Mouse (Mus musculus) heart, adult 9 months (tissue): ENCODE results near the gene Spon1.

ENCODE experiments used
- DNase-seq, 2 experiments: peaks; one replicate each; pipeline ENCODE4 v3.0.0; 2022; ENCODE audit warnings: low spot score in 2 of 2

Gene Spon1

DNA sequence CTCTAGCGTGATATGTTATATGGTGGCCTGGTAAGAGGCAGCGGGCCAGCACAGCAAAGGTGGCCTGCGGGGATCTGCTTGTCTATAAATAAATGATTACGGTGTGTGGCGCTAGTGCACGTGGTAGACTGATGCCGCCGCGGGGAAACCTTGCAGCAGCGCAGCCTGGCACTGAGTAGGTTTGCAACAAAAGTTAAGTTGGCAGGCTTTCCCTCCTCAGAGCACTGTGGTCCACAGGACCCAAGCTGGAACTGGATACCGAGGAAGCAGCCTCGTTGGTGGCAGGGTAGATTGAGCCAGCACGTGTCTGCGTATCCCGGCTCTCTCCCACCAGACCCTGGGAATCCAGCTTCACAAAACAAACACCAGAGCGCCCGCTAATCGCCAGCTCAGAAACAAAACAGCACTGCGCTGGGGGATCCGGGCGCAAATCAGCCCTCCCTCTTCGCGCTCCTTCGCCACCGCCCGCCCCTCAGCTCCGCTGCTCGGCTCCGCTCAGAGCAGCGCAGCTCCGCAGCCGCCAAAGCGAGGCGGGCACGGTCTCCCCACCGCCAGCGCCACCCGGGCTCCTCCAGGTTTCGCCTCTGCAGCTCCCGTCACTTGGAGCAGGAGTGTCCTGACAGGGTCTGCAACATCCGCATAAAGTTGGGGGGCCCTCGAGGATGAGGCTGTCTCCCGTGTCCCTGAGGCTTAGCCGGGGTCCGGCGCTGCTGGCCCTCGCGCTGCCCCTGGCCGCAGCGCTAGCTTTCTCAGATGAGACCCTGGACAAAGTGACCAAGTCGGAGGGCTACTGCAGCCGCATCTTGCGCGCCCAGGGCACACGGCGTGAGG lies at the start of gene Spon1:
Gene Spon1 (plus strand): TSS at position 332 of the 831 bp plus-strand sequence.
- DNase-seq = peak; percentile 35 to 41

DNA sequence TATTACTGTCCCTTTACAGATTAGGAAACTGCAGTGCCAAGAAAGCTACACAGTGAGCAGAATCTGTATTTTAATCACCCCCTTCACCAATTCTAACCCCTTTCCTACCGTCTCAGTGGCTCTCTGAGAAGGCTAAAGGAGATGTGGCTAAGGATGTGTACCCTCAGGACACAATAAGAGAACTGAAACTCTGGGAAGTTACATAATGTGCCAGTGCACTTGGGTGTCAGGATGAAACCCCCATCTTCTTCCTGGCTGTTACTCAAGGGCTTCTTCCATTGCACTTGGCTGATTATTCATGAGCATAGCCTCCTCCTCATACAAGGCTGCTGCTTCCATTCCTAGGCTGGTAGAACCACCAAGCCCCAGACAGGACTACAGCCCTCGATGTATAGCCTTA lies 43.8 kb upstream of the Spon1 start:
- no peak for DNase-seq

DNA sequence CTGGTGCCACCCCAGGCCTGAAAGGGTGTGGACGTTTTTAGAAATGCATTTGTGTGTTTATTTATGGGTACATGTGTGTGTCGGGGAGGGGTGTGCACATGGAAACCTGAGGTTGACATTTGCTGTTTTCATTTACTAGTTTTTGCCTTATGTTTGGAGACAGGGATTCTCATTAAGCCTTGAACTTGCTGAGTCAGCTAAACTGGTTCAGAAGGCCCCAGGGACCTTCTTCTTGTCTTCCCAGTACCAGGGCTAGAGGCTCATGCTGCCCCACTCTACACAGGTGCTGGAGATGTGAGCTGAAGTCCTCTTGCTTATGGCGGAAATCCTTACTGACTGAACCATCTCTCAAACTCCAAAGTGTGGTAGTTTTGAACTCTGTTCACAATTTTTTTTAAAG lies 41.9 kb upstream of the Spon1 start:
- no peak for DNase-seq

DNA sequence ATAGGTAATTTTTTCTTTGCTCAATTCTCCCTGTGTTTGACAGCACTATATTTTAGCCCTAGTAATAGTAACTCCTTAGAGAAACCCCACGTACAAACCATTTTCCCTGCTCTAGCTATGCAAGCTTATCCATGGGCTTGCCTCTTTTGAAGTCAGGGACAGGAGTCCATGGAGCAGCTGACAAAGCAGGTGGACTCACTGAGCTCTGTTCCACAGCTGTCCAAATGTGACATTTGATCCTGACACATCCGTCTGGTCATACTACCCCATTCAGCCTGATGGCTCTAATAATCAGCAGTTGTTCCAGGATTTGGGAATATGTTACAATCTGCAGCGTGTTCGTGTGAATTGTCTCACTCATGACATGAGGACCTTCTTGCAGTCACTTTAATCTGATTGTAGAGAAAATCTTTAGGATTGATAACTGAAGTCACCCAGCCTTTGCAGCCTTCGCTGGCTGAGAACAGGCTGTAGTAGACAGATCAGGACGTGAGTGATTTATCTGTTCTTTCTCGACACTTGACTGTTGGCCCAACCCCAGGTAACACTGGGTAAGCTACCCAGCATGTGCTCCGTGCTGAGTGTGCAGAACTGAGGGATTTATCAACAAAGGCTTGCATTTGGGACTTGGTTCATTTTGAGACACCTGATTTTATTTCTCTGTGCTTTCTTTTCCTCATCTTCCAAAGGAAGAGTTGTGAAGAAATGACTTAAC lies 37.6 kb upstream of the Spon1 start:
- no peak for DNase-seq

DNA sequence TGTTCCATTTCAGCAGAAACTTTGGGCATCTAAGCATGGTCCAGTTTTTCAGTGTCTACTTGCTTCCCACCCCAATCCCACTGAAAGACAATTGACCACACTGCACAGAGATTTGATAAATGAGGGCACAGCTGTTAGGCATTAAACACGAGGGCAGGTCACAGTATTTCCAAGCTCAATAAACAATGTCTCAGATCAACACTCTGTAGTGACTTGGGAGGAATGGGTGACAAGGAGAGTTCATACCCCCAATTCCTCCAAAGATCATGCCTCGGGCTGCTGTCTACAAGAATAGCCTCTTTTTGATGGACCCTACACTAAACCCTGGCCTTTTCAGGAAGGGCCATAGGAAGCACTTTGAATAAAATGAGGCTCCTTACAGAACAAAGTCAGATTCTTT lies 36.9 kb upstream of the Spon1 start:
- no peak for DNase-seq

DNA sequence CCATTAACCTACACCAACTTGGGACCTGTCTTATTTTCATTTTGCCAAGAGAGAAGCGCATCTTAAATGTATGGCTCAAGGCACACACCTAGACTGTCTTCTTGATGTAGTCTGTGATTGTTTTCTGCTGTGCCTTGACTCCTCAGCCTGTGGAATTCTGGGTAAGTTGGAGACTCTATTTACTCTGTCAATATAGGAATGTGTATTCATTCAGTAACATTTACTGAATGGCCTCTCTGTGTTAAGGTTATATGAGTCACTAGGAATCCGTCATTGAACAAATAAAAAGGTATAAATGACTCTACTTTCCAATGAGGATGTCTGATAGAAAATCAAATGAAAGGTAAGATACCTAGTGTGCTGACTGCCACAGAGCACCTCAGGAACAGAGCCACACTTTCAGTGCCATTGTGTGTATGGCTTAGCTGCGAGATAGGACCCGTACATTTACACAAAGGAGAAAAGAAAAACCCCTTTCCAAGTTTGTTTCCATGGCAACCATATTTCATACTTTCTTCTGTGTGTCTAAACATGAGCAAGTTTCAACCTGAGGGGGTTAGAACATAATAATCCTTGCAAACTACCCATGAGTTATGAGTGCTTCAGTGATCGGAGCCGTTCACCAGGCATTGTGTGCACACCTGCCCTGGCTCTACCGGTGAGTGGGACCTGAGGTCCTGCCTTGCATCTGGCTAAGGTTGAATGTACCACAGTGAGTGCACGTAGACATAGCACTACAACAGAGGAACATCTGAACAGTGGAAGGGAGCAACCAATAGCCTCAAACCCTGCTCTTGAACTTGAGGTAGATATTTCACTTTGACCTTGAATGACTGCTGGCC lies 35.2 kb upstream of the Spon1 start:
- no peak for DNase-seq

DNA sequence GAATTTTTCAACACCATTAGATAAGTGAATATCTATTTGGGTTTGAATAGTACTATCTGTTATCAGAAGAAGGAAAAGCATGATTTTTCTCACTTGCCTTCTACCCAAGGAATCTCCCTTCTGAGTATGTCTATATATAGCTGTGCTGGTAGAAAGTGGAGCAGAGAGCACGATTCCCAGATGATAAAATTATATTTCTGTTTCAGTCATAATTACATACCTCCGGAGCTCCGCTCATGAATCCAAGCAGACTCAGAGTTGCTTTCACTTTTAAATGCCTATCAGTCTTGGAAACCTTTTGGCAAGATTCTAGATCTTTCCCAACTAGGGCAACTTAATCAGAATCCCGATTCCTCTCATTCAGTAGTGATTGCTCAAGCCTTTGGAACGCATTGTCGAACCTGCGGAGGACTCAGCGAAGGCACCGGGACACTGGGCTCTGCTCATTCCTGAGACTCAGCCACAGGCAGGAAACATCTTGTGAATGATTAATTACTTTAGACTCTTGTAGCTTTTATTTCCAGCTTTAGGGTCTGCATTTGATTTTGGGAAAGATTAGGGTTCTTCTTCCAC lies 27.9 kb upstream of the Spon1 start:
- peak in 1 of 2 experiments; percentile 3 for DNase-seq

DNA sequence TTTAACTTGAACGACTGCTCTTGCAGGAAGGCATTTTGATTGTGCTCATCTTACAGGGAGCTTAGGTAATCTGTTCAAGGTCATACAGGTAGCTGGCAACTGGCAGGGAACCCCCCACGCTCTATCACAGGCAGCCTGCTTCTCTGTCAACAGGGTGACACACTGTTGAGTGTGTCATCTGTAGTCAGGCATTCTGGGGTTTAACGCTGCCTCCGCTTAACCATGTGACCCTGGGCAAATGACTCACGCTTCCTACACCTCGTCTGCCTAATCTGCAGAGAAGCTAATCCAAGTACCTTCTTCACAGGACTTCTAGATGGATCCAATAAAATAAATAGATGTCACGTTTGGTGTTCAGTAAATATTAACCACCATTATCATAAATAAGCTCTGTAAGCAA lies 26.6 kb upstream of the Spon1 start:
- no peak for DNase-seq

DNA sequence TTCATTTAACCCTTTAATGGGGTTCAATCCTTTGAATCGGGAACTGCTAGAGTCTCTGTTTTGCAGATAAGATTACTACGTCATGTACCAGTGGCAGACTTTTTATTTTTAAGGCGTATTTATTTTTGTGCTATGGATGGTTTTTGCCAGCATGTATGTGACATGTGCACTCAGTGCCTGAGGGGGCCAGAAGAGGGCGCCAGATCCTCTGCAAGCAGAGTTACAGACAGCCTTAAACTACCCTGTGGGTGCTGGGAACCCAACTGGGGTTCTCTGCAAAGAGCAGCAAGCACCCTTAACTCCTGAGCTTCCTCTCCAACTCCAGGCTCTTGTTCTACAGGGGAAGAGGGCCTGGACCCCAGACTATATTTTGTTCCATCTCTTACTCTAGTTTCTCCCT lies 23.2 kb upstream of the Spon1 start:
- DNase-seq = no peak

DNA sequence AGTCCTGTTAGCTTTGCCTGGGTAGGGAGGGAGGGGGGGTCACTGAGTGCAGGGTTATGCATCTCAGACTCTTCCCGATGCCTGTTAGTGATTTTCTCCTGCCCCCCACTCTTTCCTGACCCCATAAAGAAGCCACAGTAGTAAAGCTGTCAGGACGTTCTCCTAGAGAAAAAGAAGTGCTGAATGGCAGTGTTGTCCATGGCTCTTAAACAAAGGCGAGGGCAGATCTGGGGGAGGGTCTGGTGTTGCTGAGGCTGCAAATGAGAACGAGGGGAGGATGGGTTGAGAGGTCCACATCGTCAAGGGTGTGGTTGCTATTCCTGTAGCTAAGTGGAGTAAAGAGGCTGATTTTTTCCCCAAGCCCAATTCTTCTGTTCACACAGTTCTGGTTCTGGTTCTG lies 21.8 kb upstream of the Spon1 start:
- no peak for DNase-seq

DNA sequence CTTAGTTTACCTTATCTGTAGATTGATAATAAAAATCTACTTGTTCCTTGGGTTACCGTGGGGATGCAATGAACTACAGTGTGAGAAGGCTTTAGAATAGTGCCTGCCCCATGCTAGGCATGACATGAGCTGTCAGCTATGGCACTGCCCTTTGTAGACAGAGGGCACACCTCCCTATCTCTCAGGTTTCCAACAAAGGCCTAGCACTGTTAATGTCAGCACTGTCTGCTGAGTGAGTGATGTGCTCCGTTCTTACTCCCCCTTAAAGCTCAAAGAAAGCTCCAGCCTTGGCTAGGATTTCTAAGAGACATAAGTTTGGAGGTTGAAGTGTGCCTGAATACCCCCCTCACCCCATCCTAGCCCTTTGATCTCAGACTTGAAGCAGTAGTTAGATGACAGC lies 9.2 kb upstream of the Spon1 start:
- no peak for DNase-seq

DNA sequence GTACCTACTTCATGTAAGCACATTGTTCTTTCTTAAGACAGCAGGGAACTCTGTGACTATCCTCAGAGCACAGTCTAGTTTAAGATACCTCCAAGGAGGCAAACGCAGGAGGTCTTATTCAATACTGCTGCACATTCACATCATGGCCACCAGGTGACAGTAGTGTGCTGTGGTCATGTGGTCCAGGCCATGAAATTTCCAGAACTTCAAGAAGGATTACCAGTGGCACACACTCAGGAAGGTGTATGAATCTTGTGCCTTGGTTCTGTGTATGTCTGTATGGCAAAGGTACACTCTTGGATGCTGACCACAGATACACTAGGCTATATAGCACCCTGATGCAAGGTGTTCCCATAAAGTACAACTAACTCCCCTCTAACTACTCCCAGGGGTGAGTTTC lies 6.6 kb upstream of the Spon1 start:
- DNase-seq = peak in 1 of 2 experiments; percentile 54

DNA sequence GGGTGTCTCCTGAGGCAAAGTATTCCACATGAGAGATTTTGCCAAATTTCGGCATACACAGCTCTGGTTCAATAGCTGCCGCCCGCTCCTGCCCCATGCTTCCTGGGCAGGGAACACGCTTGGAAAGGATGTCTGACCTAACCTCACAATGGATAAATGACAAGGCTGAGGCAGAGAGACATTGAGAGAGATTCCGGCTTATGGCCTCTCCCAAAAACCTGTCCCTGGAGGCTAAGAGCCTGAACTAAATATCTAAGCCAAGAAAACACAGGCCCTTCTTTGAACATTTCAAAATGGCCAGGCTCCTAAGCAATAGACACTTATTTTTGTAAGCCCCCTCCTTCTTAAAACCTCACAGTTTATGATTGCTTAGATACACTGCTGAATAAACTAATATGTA lies 665 bp upstream of the Spon1 start:
- DNase-seq = no peak

DNA sequence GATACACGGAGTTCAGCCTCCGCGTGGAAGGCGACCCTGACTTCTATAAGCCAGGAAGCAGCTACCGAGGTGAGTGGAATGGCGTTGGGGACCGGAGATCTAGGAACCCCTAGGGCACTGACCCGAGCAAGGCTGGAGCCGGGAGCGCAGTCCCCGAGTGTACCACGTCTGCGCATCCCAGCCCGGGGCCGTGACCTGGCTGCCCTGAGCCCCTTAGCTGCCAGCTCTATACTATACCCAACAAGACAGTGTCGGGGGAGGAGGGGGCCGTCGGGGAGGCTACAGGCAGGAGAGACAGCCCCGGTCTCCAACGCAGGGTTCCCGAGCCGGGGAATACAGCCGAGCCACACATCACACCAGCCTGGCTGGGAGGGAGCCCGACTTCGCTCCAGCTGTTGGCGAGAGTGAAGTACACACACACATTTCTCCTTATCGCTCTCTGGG lies 722 bp downstream of the Spon1 start:
- DNase-seq = peak in 1 of 2 experiments; percentile 11

DNA sequence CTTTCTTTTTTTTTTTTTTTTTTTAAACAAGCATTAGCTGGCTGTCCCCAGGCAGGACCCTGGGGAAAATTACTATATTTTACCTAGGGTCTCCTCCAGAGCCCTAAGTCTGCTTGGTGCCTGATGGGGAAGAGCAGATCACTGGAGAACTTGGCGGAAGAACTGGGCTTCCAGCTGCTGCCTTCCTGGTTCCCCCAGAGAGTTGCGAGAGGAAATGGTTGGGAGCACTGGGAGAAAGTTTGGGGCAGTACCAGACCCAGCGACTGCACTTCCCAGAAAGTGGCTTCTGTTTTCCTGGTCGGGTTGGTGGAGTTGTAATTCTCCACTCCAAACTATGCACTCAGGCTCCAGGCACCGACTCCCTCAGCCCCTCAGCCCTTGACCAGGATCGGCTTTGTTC lies 1.7 kb downstream of the Spon1 start:
- DNase-seq = peak; percentile 33 to 37

DNA sequence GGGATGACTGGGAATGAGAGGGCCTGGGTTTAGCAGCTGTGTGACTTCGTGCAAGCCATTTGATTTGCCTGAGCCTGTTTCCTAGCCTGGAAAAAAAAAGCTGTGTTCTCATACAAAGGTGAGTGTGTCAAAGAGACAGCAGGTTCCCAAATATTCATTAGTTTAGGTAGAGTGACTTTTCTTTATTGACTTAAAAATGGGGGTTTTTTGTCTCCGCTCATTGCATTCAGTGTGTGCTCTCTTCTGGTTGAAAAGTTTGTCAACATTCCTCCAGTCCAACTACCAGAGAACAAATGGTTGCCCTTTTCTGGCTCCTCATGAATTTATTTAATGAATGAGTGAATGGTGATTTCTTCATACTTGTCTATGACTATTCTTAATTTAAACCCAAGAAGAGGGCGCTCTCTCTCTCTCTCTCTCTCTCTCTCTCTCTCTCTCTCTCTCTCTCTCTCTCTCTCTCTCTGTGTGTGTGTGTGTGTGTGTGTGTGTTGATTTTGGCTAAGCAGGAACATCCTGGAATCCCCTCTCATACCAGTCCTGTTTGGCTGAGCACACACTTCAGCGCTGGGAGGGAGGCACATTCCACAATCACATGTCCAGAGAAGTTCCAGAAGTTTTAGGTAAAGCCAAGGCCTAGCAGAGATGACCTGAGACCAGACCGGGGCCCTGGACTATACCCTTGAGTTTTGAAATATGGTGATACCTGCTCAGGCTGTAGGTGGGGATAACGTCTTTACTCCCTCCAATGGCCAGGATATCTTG lies 2.6 kb downstream of the Spon1 start:
- no peak for DNase-seq

DNA sequence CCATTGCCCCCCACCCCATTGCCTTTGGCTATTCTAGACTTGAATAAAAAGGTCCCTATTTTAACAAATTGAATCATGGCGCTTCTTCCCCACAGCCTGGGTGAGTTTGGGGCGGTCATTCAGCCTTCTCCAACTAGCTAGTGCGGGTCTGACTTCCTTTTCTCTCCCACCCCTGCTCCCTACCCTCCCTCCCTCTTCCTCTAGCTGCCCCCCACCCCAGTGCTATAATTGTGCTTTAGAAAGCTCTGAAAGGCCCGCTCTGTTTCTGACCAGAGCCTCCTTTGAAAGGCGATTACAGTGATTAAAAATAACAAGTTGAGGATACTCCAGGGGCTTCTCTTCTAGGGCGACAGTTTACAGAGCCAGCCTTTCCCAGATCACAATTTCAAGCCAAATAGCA lies 3.5 kb downstream of the Spon1 start:
- no peak for DNase-seq

DNA sequence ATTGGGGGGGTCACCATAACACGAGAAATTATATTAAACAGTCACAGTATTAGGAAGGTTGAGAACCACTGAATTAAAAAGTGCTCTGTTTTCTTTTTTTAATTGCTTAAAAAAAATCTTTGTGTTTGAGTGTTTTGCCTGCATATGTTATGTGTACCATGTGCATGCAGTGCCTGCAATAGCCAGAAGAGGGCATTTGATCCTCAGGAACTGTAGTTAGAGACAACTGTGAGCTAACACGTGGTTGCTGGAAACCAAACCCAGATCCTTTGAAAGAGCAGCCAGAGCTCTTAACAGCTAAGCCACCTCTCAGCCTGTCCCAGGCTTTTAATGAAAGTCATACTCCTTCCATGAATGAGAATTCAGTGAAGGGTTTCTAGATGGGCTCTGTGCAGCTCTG lies 6.3 kb downstream of the Spon1 start:
- no peak for DNase-seq

DNA sequence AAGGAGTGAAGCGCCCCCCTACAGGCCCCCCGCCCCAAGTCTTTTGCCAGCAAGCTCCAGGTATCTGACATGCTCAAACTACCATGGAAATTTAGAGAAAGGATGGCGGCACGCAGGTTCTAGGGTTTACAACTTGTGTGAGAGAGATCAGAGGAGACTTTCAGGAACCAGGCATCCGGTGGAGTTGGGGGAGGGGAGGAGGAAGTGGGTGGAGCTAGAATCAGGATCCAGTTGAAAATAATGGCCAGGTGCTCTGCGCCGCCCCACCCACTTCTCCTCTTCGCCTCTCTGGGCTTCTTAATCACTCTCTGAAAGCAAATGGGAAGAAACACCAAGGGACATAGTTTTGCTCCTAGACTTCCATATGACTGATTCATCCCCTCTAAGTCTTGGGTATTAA lies 7.6 kb downstream of the Spon1 start:
- no peak for DNase-seq

DNA sequence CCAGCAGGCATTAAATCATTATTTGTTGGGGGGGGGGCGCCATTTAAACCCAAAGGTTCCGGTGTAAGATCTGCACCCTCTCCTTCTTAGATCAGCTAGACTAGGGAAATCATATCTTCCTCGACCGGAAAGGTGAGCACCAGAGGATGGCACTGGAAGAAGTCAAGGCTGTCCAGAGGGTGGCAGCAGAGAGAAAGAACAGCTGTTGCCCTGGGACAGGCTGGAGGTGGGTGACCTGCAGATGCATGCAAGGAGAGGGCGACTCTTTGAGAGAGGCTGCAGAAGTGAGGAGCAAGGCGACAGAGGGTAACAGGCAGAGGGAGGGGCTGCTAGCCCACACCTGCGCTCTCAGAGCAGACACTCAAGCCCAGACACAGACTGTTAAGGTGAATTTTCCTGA lies 8.2 kb downstream of the Spon1 start:
- DNase-seq = no peak

DNA sequence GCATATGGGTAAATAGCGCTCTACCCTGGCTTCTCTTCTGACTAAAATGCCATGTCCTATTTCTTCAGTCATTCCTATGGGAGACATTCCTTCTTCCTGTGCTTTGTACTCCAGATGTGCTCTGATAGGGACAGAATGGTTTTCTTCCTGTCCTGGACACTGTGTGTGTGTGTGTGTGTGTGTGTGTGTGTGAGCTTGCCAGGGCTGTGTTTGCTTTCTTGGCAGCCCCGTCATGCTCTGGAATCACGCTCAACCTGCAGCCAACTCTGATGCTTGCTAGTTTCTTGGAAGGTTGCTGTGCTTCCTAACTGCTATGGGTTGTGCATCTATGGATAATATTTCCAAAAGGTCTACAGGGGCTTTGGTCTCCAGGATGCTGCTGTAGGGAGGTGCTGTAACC lies 9.1 kb downstream of the Spon1 start:
- peak; percentile 13 to 21 for DNase-seq
